ENCODE assay signal across 10 mouse cellular contexts in genomic region chr7:64001611-64002111, GRCm38 (mm10).
DNase-seq lines count a peak whose midpoint lies in the region; ATAC-seq and TF ChIP-seq lines count a peak whose summit lies in the region.
"Had no signal": no experiment of that assay in that cellular context is flagged by ENCODE, and none has a peak within 500 bp of the region (broad histone marks: within the 10 kb centered on the region; RNA-seq: fewer than 3 reads in every experiment).

No protein-coding gene starts in this region.

- no peaks in the 10 kb centered on the region for H3K36me3 ChIP-seq in limb, embryonic 11.5 days (ENCODE audit: control insufficient read depth, insufficient read depth, low read length)
- H3K36me3 ChIP-seq in limb, embryonic 10.5 days, result no peaks in the 10 kb centered on the region
- H3K36me3 ChIP-seq: embryonic facial prominence, embryonic 13.5 days; neural tube, embryonic 12.5 days had no signal

- TF ChIP-seq CTCF in bone marrow macrophage, adult 2 months (IDR thresholded peaks at IDR 0.05; ENCODE audit: low read depth, low read length), result no peak
- TF ChIP-seq CTCF in lung, adult 2 months (IDR thresholded peaks at IDR 0.05; ENCODE audit: insufficient read depth, low read length), result no peak

- WGBS in limb, embryonic 11.5 days, result 54% methylated on average over 9 of the region's 9 CpGs
- WGBS in limb, embryonic 10.5 days, result 67% methylated on average over 9 of the region's 9 CpGs
- WGBS in lung, adult 2 months, result 42% methylated on average over 9 of the region's 9 CpGs

- no peak overlapping the region for H3K4me2 ChIP-seq in limb, embryonic 11.5 days (ENCODE audit: low read depth, severe bottlenecking)
- H3K4me2 ChIP-seq: embryonic facial prominence, embryonic 13.5 days; neural tube, embryonic 12.5 days had no signal

- no peaks in the 10 kb centered on the region for H3K27me3 ChIP-seq in limb, embryonic 11.5 days (ENCODE audit: control insufficient read depth, insufficient read depth, low read length)
- H3K27me3 ChIP-seq in limb, embryonic 10.5 days (ENCODE audit: low read depth, poor library complexity, severe bottlenecking), result no peaks in the 10 kb centered on the region
- H3K27me3 ChIP-seq: embryonic facial prominence, embryonic 13.5 days; neural tube, embryonic 12.5 days had no signal

- TF ChIP-seq POLR2A in bone marrow macrophage, adult 2 months (IDR thresholded peaks at IDR 0.05; ENCODE audit: borderline replicate concordance, low read depth, low read length), result no peak
- TF ChIP-seq POLR2A in lung, adult 2 months (IDR thresholded peaks at IDR 0.05; ENCODE audit: borderline replicate concordance, extremely low read depth, low read depth, low read length), result no peak

- H3K4me1 ChIP-seq in limb, embryonic 11.5 days (ENCODE audit: control insufficient read depth, insufficient read depth, low read length), result no peaks in the 10 kb centered on the region
- no peaks in the 10 kb centered on the region for H3K4me1 ChIP-seq in limb, embryonic 10.5 days
- peaks cover 41% of the 10 kb centered on the region for H3K4me1 ChIP-seq in bone marrow macrophage, adult 2 months (ENCODE audit: control insufficient read depth, insufficient read depth, low read length)
- H3K4me1 ChIP-seq in lung, adult 2 months (ENCODE audit: control insufficient read depth, insufficient read depth, low read length), result peaks cover 13% of the 10 kb centered on the region
- H3K4me1 ChIP-seq: neural tube, embryonic 12.5 days had no signal

- no peak for DNase-seq in limb, embryonic 11.5 days (ENCODE audit: low spot score)
- no peak for DNase-seq in limb, embryonic 10.5 days (ENCODE audit: low spot score)
- no peak for DNase-seq in lung, adult 2 months
- peak; percentile 74 for DNase-seq in thymus, postnatal 0 days (ENCODE audit: low spot score)
- no peak for DNase-seq in kidney, adult 18-20 months
- DNase-seq in urinary bladder, adult 18-20 months (ENCODE audit: low spot score in 2 of 2), result no peak

- ATAC-seq in limb, embryonic 11.5 days (ENCODE audit: insufficient number of reproducible peaks, low FRiP score, low TSS enrichment, low read depth), result 0 out of 2 replicates have a peak, but pooled peaks have one; percentile 39
- ATAC-seq in frontal cortex, adult (ENCODE audit: low TSS enrichment), result no peak

- no peak overlapping the region for H3K9ac ChIP-seq in limb, embryonic 11.5 days (ENCODE audit: low read length)
- H3K9ac ChIP-seq: embryonic facial prominence, embryonic 13.5 days; neural tube, embryonic 12.5 days had no signal

- H3K9me3 ChIP-seq in limb, embryonic 11.5 days (ENCODE audit: control insufficient read depth, low read length), result no peaks in the 10 kb centered on the region
- no peaks in the 10 kb centered on the region for H3K9me3 ChIP-seq in limb, embryonic 10.5 days (replicated peaks)
- H3K9me3 ChIP-seq: embryonic facial prominence, embryonic 13.5 days; neural tube, embryonic 12.5 days had no signal

- H3K27ac ChIP-seq in limb, embryonic 11.5 days (replicated peaks; ENCODE audit: low read depth, low read length), result no peak overlapping the region
- no peak overlapping the region for H3K27ac ChIP-seq in limb, embryonic 10.5 days
- peak overlapping the region; percentile 28 for H3K27ac ChIP-seq in bone marrow macrophage, adult 2 months (ENCODE audit: insufficient read depth, low read depth, low read length)
- H3K27ac ChIP-seq: embryonic facial prominence, embryonic 13.5 days; neural tube, embryonic 12.5 days had no signal

- no peak overlapping the region for H3K4me3 ChIP-seq in limb, embryonic 11.5 days (ENCODE audit: low read depth, low read length)
- no peak overlapping the region for H3K4me3 ChIP-seq in limb, embryonic 10.5 days
- peak overlapping the region; percentile 46 for H3K4me3 ChIP-seq in bone marrow macrophage, adult 2 months (ENCODE audit: insufficient read depth, low read length)
- H3K4me3 ChIP-seq in lung, adult 2 months (replicated peaks; ENCODE audit: extremely low read depth, low read depth, low read length), result peak overlapping the region; percentile 39
- H3K4me3 ChIP-seq: embryonic facial prominence, embryonic 13.5 days; neural tube, embryonic 12.5 days had no signal

Comparison
In these comparisons a context has a peak if more than half of its experiments do, and no peak if none do; other contexts are left out.
1. H3K4me3 ChIP-seq: peak in bone marrow macrophage, adult 2 months (single experiment) and lung, adult 2 months (single experiment); none in limb, embryonic 11.5 days (single experiment) and limb, embryonic 10.5 days (single experiment).